Mouse (Mus musculus) c-Kit-negative CD71-positive TER-119-positive erythroid progenitor cells, embryonic 14.5 days (primary cell): ENCODE measurements around the gene Bmp5.
"Not testable (repeated sequence)": the region's sequence is repeated elsewhere in the genome, so short reads cannot be mapped to it uniquely, and the experiment has no call there.

Source experiments
- DNase-seq: peaks from one replicate; pipeline ENCODE4 v3.0.0-alpha.2; 2013; ENCODE audit warnings: low read depth, low spot score

The Bmp5 gene

DNA sequence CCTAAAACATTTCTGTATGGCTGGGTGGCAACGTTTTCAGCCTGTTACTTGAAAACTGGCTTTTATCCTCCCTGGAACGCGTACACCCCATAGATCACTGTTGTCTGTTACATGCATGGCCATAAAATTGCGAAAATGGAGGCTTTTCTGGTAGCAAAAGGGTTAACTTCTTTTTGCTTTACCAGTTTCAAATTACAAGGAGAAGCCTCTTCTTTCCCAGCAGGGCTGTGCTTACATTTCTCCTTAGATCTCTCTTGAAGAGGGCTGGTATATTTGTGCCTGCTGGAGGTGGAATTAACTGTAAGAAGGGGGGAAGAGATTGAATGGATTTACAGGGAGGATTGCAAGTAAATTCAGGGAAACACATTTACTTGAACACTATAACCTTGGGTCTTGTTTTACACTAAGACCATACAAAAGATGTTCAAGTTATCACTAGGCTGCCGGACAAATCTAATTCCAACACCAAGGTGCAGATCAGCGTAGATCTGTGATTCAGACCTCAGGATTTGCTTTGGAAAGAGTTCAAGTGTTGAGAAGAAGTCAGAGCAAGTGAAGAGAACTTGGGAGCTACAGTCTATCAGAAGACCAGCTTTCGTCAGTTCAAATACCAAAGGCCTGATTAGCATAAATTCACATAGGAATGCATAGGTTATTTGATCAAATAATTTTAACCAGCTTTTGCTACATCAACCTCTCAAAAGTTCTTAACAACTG, at the start of gene Bmp5:
Gene Bmp5 (plus strand): TSS at position 236 of the 717 bp plus-strand sequence.
- DNase-seq, result no peak

DNA sequence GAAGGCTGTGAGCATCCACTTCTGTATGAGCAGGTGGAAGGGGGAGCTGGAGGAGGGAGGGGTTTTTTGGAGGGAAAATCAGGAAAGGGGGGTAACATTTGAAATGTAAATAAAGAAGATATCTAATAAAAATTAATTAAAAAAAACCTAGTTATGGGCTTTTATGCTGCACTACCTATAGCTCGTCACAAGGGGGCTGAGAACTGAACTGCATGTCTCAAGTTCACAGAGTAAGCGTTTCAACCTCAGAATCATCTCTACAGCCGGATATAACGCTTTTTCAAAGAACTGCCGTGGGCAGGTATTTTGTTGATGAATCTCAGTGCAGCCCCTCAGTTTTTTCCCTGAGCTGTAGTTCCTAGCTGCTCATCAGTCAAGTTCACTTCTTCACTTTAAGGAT, 15.1 kb upstream of the Bmp5 start:
- no peak for DNase-seq

DNA sequence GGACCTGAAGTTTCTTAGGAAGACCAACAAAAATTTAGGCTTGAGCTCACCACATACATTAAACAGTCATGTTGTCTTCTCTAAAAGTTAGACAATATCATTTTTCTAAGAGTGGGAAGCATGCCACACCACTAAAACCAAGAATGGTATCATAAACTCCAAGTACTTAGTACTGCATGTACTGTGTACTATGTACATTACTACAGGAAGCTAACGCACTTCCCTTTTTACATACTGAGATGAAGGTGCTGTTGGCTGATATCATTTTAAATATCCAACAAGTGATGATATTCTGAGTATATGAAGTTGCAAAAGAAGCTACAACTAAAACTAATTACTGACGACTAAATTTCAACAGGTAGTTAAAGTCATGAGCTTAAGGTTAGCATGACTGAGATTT, 13.6 kb upstream of the Bmp5 start:
- DNase-seq, result no peak

DNA sequence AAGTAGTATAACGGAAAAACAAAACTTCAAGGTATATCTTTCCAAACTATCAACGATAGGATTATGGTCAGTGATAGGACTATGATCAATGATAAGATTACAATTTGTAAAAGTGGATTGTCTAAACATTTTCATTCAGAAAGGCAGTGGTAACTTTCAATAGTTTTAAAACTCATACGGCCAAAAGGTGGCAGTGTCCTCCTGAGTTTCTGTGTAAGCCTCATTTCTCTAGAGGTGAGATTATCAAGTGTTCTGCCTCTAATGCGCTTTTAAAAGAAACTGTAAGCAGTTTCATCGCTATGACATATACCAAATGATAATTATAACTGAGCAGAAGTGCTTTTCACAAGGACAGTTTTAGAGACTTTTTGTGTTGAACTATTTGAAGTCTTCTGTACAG, 12.7 kb upstream of the Bmp5 start:
- DNase-seq, result no peak

DNA sequence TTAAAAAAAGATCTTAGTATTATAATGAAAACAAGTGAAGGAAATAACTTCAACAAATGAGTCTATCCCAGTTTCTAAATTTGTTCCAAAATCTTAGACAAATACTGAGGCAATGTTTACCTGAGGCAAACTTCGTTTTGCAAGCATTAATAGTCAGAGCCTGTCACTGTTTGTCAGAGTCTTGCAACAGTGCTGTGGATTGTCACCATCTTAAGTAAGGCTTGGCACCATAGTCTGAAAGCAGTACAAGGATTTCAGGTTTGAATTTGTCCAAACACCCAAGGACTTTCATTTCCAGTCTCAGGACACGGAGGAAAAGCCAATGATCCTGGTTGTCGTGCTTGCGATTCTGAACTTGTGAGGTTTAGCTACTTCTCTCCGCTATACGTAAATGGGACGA, 10.4 kb upstream of the Bmp5 start:
- DNase-seq, result no peak

DNA sequence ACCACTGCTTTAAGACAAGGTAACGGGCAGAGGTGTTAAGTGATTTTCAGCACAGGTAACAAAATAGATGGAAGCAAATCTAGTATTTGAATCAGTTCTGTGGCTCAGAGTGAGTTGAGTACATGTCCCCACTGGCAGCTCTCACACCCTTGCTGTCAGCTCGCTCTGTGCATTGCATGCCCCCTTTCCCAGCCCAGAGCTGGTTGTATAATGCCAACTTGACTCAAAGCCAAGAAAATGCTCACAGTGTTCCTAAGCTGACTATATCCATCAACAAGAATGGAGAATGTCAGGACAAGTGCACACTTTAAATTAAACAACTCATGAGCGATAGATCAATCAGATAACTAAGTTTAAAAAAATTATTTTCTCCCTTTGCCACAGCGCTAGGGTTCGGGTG, 8.6 kb upstream of the Bmp5 start:
- DNase-seq, result no peak

DNA sequence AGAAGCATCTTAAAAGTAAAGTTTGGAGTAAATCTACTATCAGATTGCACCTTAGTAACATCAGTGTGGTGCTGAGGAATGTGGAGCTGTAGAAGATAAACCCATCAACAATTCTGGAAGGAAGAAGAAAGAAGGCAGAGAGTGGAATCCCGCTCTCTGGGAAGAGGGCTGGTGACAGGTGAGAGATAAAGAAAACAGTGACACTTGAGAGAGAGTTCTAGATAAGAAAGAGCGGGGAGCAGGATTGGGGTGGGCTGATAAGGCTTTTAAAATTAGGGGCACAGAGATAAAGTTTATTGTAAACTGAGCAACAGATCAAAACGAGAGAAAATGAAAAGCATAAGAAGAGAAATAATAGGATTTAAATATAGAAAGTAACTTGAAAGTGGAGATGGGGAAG, 6.1 kb upstream of the Bmp5 start:
- no peak for DNase-seq

DNA sequence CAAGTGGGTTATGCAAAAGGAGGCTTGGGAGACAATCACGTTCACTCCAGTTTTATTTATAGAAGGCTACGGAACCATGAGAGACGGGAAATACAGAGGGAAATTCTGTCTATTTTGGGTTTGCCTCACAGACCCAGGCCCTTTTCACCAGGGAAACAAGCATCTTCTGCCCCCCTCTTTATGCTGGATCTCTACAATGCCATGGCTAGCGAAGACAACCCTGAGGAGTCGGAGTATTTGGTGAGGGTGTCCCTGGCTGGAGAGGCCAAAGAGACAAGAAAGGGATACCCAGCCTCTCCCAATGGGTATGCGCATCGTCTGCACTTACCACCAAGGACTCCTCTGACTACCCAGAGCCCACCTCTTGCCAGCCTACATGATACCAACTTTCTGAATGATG, 989 bp downstream of the Bmp5 start:
- DNase-seq, result no peak

DNA sequence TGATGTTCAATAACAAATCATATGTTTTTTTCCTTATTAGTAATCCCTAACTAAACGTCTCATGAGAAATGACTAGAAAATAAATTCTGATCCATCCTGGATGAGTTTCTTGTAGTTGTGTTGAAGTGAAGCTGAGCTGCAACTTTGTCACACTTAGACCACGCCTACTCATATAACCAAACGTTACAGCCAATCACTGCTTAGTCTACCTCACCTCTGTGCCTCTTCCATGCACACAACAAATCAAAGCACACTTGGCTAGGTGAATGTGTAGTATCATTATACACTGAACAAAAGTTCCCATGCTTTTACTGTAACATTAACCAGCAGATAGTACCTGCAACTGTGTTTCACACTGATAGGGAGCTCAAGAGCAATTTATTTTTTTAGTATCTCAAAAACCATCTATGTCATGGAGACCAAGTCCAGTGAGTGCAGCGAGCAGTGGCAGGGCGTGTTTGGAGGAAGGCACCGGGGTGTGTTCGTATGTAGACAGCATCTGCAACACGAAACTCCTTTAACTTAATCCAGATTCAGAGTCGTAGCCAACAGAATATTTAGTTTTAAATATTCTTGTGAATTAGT, 3.7 kb downstream of the Bmp5 start:
- no peak for DNase-seq

DNA sequence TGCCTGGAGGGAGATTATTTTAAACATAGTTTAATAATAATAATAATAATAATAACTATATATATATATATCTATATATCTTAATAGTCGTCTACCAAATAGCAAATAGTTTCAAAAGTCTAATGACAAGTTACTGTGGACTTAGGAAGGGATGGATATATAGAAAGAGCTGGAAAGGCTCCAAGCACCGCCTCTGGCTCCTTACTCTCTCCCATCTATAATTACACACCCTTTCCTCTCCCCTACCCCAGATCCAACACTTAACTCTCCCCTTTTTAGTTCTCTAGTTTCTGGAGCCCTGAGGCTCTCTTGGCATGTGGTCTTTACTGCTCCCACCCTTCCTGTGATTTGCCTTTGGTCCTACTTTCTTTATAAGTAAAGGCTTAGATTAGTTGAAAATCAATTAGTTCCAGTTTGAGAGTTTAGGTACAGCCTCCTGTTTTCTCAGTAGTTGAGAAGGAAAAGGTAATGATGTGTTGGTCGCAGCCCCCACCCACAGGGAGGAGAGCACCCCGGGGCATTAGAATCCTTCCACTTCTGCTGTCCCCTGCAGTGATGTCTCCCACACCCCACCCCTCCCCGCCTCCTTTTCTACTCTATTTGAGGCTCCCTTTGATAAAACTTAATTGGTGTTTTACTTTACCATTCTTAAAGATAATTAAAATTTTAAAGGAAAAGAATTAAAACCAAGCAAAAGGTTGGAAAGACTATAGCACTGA, 5.6 kb downstream of the Bmp5 start:
- no peak for DNase-seq

DNA sequence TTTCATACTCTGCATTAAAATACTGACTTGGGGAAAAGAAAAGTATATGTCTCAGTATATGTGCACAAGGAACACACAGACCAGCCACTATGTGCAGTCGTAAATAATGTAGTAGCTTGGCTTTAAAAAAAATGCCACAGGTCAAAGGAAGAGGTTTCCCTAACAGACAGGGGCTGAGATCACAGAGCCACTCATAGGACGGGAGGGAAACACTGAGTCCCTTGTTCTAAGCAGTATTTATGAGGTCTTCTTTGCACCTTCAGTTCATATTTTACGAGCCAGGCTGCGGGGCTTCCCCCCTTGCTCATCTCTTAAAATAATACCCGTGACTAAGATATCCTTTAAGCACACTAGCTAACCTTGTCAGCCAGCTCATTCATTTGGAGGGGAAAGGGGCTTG, 6.4 kb downstream of the Bmp5 start:
- no peak for DNase-seq

DNA sequence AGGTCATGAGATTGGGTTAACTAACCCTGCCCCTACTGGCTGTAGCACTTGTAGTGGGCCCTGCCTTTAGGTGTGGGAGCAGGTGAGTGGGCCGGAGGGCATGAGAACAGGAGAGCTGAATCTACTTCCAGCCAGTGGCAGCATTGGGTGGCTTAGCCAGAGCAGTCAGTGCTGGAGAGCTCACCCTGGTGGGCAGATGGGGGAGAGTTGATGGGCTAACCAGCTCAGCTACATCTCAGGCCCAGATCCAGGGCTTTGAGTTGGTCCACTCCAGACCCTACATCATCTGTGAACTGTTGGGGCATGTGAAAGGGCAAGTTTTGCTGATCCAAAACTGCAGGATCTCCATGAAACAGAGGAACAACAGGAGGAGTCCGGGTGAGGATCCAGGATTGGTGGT, 8.4 kb downstream of the Bmp5 start:
- DNase-seq, result no peak

DNA sequence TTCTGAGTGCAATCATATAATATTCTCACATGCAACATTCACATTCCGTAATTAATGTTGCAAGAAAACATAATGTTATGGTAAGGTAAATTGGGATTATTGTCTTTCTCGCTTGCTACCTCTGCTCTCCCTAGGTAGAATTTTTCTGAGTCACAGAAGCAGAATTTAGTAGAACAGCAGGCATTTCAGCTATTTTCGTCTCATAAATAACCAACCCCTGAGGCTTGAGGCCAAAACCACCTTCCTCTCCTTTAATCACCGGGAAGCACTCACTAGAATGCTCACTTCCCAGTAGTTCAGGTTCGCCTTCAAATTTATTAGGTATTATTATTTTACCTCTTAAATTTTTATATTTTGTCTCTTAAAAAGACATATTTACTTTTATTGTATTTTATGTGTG, 10.8 kb downstream of the Bmp5 start:
- DNase-seq, result no peak

DNA sequence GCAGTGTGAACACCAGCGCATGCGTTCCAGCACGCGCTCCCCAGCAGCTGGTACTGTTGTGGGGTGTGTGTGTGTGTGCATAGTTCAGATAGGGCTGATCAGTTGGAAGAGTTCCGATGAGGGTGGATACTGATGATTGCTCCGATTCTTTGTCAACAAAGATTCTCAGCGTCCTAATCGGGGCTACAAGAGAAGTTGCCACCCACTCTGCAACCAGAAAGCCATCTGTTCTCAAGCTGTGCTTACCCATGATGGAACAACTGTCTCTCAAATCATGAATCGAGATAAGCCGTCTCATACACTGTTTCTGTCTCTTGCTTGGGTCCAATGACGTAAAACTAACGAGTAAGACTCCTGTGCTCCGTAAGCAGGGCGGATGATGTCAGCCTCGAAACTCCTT, 12.0 kb downstream of the Bmp5 start:
- DNase-seq, result no peak

DNA sequence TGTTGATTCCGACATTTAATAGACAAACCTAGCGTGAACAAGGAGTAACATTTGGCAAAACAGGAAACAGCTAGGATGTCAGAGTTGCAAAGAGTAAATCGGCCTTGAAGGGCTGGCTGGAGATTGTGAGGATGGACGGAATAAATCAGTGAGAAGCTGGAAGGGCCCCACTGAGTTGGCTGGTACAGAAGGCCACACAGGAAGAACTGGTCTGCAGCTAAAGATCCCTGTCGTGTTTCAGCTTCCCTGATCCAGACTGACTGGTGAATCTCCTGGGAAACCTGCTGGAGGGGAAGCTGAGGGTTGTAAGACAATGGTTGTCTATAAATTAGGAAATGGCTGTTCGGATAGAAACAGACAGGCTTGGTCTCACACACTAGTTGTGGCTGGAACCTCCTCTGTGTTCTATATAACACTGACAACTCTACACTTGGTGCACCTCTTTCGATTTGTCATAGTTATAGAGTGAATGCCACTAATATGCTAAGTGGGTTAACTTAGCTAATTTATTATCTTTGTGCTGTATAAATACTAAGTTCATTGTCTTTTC, 14.8 kb downstream of the Bmp5 start:
- no peak for DNase-seq

DNA sequence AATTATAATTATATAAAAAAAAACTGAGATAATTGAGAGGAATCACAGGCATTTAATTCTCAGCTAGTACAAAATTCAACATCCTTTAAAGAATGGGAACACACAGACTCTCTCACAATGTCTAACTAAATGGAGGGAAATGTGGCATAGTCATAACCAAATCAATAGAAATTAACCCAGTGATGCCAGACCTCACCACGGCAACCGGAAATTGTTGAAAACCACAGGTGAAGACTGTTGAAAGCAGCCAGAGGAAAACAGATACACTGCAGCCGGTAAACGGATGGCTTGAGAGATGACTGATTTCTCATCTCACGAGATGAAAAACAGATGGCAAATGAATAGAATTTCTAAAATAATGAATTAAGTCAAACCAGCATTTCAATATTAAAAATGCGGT, 29.8 kb downstream of the Bmp5 start:
- no peak for DNase-seq

DNA sequence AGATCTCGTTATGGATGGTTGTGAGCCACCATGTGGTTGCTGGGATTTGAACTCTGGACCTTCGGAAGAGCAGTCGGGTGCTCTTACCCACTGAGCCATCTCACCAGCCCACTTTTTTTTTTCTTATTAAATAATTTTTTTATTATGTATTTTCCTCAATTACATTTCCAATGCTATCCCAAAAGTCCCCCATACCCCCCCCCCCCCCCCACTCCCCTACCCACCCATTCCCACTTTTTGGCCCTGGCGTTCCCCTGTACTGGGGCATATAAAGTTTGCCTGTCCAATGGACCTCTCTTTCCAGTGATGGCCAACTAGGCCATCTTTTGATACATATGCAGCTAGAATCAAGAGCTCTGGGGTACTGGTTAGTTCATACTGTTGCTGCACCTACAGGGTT, 33.0 kb downstream of the Bmp5 start:
- DNase-seq, result not testable (repeated sequence)

DNA sequence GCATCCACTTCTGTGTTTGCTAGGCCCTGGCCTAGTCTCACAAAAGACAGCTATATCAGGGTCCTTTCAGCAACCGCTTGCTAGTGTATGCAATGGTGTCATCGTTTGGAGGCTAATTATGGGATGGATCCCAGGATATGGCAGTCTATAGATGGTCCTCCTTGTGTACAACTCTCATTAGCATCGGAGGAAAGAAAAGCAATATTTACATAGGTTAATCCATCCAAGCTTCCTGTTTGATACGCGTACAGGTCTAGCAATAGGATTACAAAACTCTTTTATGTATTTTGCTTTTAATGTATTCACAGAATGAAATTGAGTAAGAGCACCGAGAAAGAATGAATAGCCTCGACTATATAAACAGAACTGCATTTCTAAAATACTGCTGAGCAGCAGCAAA, 33.5 kb downstream of the Bmp5 start:
- no peak for DNase-seq

DNA sequence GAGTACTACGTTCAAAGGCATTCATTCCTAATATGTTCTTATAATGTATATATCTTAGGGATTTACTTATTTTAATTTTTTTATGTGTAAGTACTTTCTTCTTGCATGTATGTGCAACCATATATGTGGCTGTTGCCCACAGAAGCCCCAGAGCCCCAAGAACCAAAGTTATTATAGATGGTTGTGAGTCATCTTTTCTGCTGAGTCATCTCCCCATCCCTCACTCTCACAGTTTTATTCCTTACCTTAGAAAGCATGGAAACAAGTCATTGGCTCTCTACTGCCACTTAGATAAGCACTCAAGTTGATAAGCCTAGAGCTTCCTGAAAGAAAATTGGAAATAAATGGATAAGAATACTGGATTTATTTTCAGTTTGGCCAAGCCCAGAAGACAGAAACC, 40.0 kb downstream of the Bmp5 start:
- DNase-seq, result no peak

DNA sequence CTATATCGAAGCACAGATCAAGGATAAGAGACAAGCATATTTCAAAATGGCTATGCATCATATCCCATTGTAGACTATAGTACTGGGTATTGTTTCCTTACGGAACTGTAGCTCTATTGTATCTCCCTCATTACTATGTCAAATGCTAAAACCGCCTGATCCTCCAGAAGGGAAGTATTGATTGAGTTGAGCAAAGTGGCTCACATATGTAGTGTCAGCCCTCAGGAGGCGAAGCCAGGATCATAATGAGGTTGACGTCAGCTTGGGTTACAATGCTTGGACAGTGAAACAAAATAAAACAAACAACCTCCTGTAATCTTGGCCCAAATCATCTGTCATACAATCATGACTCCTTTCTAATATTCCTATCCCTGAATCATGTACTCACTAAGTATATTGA, 43.2 kb downstream of the Bmp5 start:
- no peak for DNase-seq

DNA sequence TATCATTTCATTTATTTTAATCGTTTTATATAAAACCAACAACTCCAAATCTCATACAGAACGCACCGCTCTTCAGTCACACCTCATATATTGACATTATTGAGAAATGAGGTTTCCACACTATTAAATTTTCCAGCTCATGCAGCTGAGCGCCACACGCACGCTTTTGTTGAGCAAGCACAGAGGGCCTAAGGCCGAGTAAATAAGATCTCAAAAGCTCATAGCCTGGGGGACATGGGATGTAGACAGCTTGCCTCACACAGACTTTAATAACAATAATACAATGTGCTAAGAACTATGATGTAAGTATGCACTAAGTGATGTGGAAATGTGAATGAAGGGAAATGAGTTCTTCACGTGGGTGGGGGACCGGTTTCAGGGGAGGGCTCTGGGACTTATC, 57.3 kb downstream of the Bmp5 start:
- no peak for DNase-seq

DNA sequence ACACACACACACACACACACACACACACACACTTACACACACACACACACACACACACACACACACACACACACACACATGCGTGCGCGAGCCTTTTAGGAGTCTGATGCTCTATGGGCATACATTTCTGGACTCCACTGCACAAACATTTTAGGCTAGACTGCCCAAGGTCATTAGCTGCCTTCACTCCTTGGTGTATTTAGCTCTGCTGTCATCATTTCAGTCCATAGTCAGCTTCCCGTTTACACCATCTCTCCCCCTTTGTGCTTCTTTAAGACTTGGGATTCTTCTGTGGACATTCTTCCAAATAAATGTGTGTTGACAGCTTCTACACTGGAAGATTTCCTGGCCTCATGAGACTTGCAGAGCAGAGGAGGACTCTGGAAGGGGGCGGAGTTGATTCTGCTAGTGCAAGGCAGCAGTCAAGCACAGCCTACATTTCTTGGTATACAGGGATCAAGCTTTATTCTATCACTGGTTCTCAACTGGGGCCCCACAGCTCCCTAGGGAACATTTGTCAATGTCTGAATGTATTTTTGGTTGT, 58.1 kb downstream of the Bmp5 start:
- DNase-seq, result no peak

DNA sequence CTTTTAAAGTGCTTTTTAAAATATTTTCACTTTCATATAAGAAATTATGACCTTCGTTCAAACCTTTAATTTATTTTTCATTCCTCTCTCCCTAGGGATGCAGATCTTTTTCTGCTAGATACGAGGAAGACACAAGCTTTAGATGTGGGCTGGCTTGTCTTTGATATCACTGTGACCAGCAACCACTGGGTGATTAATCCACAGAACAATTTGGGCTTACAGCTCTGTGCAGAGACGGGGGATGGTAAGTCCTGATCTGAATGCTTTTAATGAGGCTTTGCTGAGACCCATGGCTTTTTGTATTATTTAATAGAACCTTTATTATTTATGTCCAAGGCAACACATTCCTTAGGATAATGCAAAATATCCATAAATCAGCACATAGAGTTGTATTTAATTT, 64.3 kb downstream of the Bmp5 start:
- no peak for DNase-seq
